Mouse (Mus musculus): ENCODE results near the gene Evi2b. TPM values are rescaled to one million over a fixed set of nuclear protein-coding genes. Genes with fewer than 3 reads are reported as not detected.

The Evi2b gene
- polyA plus RNA-seq, 1 experiment, result 95.6 TPM

DNA sequence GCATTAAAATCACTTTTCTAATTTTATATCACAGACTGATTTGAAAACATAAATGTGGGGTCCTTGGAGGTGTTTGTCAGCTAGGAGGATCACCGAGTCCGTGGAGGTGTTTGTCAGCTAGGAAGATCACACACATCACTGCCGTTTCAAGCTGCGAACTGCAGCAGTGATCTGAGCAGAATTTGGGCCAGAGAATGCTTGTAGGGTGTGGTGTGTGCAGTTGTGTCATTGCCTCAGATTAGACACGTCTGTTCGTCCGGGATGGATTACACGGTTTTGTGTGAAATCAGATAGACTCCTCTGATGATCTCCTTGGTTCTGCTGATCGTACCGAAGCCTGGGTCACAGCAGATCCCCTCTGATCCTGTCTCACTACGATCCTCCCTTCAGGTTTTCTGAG lies 7.2 kb upstream of the Evi2b start:
- Histone ChIP-seq H3K4me1 (replicated peaks; ENCODE audit: control insufficient read depth, insufficient read depth, low read length) (peaks cover 23% of the 10 kb centered on the region), H3K27ac (ENCODE audit: control insufficient read depth, insufficient read depth, low read length) (no peak overlapping the region), H3K36me3 (ENCODE audit: control insufficient read depth, insufficient read depth, low read length) (no peaks in the 10 kb centered on the region), H3K4me3 (ENCODE audit: control insufficient read depth, insufficient read depth, low read length) (no peak overlapping the region), H3K27me3 (ENCODE audit: control insufficient read depth, insufficient read depth, low read length) (no peaks in the 10 kb centered on the region)
- TF ChIP-seq CTCF (IDR thresholded peaks at IDR 0.05; ENCODE audit: borderline replicate concordance, control insufficient read depth, extremely low read depth, insufficient read depth, low read length, poor library complexity), result no peak
- TF ChIP-seq POLR2A (IDR thresholded peaks at IDR 0.05; ENCODE audit: control insufficient read depth, extremely low read depth, insufficient read depth, low read length, poor library complexity), result no peak
- no peak for DNase-seq
- 57% methylated on average over 11 of the region's 11 CpGs for WGBS

DNA sequence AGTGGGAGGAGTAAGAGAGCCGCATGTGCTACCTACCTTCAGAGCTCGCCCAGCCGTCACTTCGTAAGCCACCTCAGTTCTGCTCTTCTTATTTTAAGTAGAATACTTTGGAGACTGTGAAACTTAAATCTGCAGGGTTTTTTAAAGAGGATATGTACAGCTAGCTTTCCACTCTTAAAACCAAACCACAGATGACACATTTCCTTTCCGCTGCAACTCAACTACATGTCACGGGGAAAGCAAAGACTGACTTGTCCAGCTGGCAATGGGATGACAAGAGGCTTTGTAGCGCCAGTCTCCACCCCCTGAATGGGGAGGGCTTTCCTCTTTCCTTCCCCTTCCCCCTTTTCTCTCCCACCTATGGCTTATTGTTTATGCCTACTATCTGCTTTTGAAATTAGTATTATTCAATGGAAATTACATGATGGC lies 6.8 kb upstream of the Evi2b start, which contains the start of the genes Evi2 and Evi2a:
Gene Evi2, minus strand, starts transcription at position 257 of the 429 bp plus-strand sequence.
Gene Evi2a, minus strand, starts transcription at position 277 of the 429 bp plus-strand sequence.
- peaks cover 23% of the 10 kb centered on the region for H3K4me1 ChIP-seq (replicated peaks; ENCODE audit: control insufficient read depth, insufficient read depth, low read length)
- TF ChIP-seq POLR2A (IDR thresholded peaks at IDR 0.05; ENCODE audit: control insufficient read depth, extremely low read depth, insufficient read depth, low read length, poor library complexity), result no peak
- TF ChIP-seq CTCF (IDR thresholded peaks at IDR 0.05; ENCODE audit: borderline replicate concordance, control insufficient read depth, extremely low read depth, insufficient read depth, low read length, poor library complexity), result no peak
- 6% methylated on average over 7 of the region's 7 CpGs for WGBS
- peak; percentile 33 for DNase-seq
- H3K36me3 ChIP-seq (ENCODE audit: control insufficient read depth, insufficient read depth, low read length), result no peaks in the 10 kb centered on the region
- no peaks in the 10 kb centered on the region for H3K27me3 ChIP-seq (ENCODE audit: control insufficient read depth, insufficient read depth, low read length)
- H3K4me3 ChIP-seq (ENCODE audit: control insufficient read depth, insufficient read depth, low read length), result no peak within 1 kb of the TSS
- H3K27ac ChIP-seq (ENCODE audit: control insufficient read depth, insufficient read depth, low read length), result peak within 1 kb of the TSS; percentile 75

DNA sequence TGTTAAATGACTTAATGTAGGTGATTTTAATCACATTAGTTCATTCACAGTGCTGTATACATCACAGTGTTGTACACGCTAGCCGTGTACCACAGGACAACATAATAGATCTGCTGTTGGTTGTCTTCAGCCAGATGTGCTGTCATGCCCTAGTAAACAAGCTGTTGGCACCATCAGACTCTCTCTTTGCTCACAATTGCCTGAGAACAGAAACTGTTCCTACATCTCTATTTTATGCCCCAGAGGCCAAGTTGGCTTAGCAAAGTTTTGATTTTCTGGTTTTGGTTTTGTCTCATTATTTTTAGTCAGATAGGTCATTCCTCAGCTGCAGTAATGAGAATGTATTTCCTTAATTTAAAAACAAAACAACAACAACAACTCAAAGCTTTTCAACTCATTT lies 6.2 kb upstream of the Evi2b start:
- no peak for DNase-seq
- Histone ChIP-seq H3K4me1 (replicated peaks; ENCODE audit: control insufficient read depth, insufficient read depth, low read length) (peaks cover 25% of the 10 kb centered on the region), H3K27ac (ENCODE audit: control insufficient read depth, insufficient read depth, low read length) (no peak overlapping the region; the same call in 1 of the 2 replicates), H3K36me3 (ENCODE audit: control insufficient read depth, insufficient read depth, low read length) (no peaks in the 10 kb centered on the region), H3K27me3 (ENCODE audit: control insufficient read depth, insufficient read depth, low read length) (no peaks in the 10 kb centered on the region), H3K4me3 (ENCODE audit: control insufficient read depth, insufficient read depth, low read length) (no peak overlapping the region)
- TF ChIP-seq CTCF (IDR thresholded peaks at IDR 0.05; ENCODE audit: borderline replicate concordance, control insufficient read depth, extremely low read depth, insufficient read depth, low read length, poor library complexity), result no peak
- TF ChIP-seq POLR2A (IDR thresholded peaks at IDR 0.05; ENCODE audit: control insufficient read depth, extremely low read depth, insufficient read depth, low read length, poor library complexity), result no peak
- WGBS, result 93% methylated on average over 2 of the region's 2 CpGs

DNA sequence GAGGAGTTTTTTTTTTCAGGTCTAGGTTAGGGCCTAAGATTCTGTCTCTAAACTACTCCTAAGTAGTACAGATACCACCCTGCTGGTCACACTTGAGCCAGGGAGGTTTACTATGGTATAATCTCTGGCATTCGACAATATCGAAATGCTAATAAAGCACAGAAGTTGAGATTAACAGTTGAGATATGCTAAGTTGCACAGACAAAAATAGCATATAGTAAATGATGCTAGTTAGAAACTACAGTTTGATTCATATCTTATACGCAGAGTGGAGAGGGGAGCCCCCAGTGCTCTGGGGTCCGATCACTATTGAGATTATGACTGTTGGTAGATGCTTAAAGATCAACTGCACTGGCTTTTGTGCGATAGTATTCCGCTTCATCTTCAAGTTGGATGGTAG lies 5.7 kb upstream of the Evi2b start:
- Histone ChIP-seq H3K36me3 (ENCODE audit: control insufficient read depth, insufficient read depth, low read length) (no peaks in the 10 kb centered on the region), H3K4me1 (replicated peaks; ENCODE audit: control insufficient read depth, insufficient read depth, low read length) (peaks cover 28% of the 10 kb centered on the region), H3K27ac (ENCODE audit: control insufficient read depth, insufficient read depth, low read length) (no peak overlapping the region), H3K4me3 (ENCODE audit: control insufficient read depth, insufficient read depth, low read length) (no peak overlapping the region), H3K27me3 (ENCODE audit: control insufficient read depth, insufficient read depth, low read length) (no peaks in the 10 kb centered on the region)
- WGBS, result 85% methylated on average over 6 of the region's 6 CpGs
- TF ChIP-seq POLR2A (IDR thresholded peaks at IDR 0.05; ENCODE audit: control insufficient read depth, extremely low read depth, insufficient read depth, low read length, poor library complexity), result no peak
- no peak for TF ChIP-seq CTCF (IDR thresholded peaks at IDR 0.05; ENCODE audit: borderline replicate concordance, control insufficient read depth, extremely low read depth, insufficient read depth, low read length, poor library complexity)
- DNase-seq, result no peak

DNA sequence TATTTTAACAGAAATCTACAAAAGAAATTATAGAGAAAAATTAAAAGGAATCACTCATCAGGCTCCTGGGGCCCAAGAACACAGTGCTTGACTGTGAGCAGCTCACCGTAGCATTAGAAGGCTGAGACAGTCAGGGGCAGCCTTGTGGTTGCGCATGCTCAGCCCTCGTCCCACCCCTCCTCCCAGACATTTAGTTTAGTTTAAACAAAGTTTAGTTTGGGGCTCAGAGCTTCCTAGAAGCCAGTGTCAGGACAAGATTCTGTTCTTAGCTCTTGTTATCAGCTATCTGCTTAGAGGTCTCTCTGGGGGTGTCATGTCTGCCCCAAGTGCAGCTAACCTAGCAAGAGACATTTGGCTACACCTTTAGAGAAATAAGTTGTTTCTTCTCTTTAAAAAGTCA lies 5.0 kb upstream of the Evi2b start:
- no peaks in the 10 kb centered on the region for H3K36me3 ChIP-seq (ENCODE audit: control insufficient read depth, insufficient read depth, low read length)
- no peaks in the 10 kb centered on the region for H3K27me3 ChIP-seq (ENCODE audit: control insufficient read depth, insufficient read depth, low read length)
- H3K4me1 ChIP-seq (replicated peaks; ENCODE audit: control insufficient read depth, insufficient read depth, low read length), result peaks cover 30% of the 10 kb centered on the region
- H3K27ac ChIP-seq (ENCODE audit: control insufficient read depth, insufficient read depth, low read length), result peak overlapping the region; percentile 72; the same call in 1 of the 2 replicates
- no peak for DNase-seq
- H3K4me3 ChIP-seq (ENCODE audit: control insufficient read depth, insufficient read depth, low read length), result no peak overlapping the region
- 32% methylated on average over 3 of the region's 3 CpGs for WGBS
- TF ChIP-seq CTCF (IDR thresholded peaks at IDR 0.05; ENCODE audit: borderline replicate concordance, control insufficient read depth, extremely low read depth, insufficient read depth, low read length, poor library complexity) (no peak), POLR2A (IDR thresholded peaks at IDR 0.05; ENCODE audit: control insufficient read depth, extremely low read depth, insufficient read depth, low read length, poor library complexity) (no peak)

DNA sequence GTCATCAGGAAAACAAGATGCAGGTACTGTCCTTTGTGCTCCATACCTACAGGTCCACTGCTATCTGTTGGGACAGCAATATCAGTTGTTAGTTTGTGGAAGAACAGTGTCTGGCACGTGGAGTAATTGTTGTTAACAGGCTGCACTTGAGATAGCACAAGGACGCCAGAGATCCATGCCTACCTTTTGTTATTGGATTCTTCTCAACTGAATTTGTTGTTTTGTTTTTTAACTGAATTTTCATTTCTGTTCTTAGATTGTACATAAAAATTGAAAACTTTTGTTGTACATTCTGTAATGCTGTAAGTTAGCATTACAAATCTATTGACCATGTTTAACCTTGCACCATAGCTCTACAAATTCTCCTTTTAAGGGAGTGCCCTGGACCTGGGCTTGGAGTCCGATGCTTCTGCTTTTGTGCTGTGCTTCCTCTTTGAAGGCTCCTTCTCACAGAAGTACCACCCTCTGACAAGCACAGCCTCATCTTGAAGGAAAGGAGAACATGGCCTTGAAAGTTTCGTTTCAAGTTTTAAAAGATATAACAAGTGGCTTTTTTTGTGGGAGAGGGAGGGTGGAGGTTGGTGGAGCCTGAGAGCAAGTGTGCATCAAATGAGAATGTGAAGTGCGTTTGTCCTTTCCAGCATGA lies 4.3 kb upstream of the Evi2b start:
- no peak for TF ChIP-seq CTCF (IDR thresholded peaks at IDR 0.05; ENCODE audit: borderline replicate concordance, control insufficient read depth, extremely low read depth, insufficient read depth, low read length, poor library complexity)
- no peak for TF ChIP-seq POLR2A (IDR thresholded peaks at IDR 0.05; ENCODE audit: control insufficient read depth, extremely low read depth, insufficient read depth, low read length, poor library complexity)
- 19% methylated on average over 5 of the region's 5 CpGs for WGBS
- DNase-seq, result no peak
- H3K4me1 ChIP-seq (replicated peaks; ENCODE audit: control insufficient read depth, insufficient read depth, low read length), result peaks cover 30% of the 10 kb centered on the region
- no peaks in the 10 kb centered on the region for H3K27me3 ChIP-seq (ENCODE audit: control insufficient read depth, insufficient read depth, low read length)
- H3K27ac ChIP-seq (ENCODE audit: control insufficient read depth, insufficient read depth, low read length), result peak overlapping the region; percentile 77
- no peak overlapping the region for H3K4me3 ChIP-seq (ENCODE audit: control insufficient read depth, insufficient read depth, low read length)
- no peaks in the 10 kb centered on the region for H3K36me3 ChIP-seq (ENCODE audit: control insufficient read depth, insufficient read depth, low read length)

Data from thymus, adult 2 months (tissue).